Mouse (Mus musculus): ENCODE results near the gene Atxn7l3.
A peak's percentile ranks its signal among the peaks of the same experiment; 100 is the strongest.
"Not testable (repeated sequence)": the region's sequence is repeated elsewhere in the genome, so short reads cannot be mapped to it uniquely, and the experiment has no call there.

Gene Atxn7l3

DNA sequence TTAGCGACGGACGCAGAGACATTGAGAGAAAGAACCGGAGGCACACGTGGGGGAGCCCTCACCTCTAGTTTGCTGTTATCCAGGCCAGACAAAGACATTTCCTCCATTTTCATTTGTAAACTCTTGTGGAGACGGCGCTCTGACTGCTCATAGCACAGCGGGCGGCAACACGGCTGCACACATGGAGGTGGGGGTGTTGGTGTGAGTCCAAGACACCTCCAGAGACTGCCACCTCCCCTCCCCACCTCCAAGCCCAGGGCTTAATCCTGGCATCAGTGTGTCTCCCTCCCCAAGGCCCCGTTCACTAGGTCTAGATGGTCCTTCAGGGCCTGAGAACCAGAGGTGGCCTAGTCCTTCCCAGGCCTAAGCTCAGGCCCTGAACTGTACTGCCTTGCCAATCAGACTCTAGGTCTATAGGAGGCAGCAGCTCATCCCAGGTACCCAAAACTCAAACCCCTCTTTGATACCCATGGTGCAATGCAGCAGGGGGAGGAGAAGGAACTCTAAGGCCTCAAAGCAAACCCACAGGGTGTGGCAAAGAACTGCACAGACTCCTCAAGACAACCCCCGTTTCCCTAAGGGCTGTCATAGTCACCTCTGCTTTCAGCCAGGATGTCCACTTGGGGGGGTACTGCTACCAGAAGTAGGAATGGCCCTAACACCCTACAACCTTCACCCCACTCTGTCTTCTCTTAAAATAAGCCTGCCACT lies 1.4 kb downstream of the Atxn7l3 start:
- no peak for DNase-seq

GRCm38 (mm10) chr11:102294416-102294815 lies 2.0 kb downstream of the Atxn7l3 start:
- no peak for DNase-seq

GRCm38 (mm10) chr11:102293971-102294370 lies 2.5 kb downstream of the Atxn7l3 start:
- no peak for DNase-seq

DNA sequence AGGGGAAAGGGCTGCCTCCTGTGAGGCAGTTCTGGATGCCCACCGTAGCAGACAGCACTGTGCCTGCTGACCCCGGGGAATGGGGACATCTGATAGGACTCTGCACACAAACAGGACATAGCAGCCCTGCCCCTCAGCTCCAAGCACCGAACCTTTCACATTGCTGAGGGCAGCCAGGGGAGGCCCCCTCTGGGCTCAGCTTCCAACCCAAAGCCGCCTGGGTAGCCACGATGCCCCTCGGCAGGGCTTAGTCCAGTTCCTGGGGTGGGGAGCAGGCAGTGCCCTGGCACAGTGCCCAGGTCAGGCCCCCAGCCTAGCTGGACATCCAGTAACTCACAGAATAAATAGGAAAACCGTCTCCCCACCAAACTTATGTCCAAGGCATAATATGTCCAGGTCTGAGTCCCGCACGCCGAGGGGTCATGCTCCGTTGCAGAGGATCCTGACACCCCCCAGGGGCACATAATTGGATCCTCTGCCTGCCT lies 5.3 kb downstream of the Atxn7l3 start:
- no peak for DNase-seq

DNA sequence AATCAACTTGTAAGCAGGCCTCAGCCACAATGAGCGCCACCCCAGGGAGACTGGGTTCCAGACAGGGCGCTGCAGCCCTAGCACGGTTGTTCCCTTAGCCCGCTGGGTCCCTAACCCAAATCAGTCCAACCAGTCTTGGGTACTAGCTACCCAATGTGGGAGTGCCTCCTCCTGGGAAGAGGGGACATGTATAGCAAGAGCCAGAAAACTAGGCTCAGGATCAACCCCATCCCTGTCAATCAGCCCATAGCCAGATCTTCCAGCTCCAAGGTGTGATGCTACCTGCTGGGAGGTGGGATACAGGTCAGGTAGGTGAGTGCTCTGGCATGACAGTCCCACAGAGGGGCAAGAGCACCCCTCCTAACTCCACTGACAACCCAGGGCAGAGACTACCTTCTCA lies 6.3 kb downstream of the Atxn7l3 start:
- DNase-seq: peak in 1 of 2 experiments; percentile 31

- no peak for DNase-seq
Observed at GRCm38 (mm10) chr11:102289511-102290100, 6.8 kb downstream of the Atxn7l3 start.

- DNase-seq: no peak
Observed at GRCm38 (mm10) chr11:102288913-102289312, 7.5 kb downstream of the Atxn7l3 start.

GRCm38 (mm10) chr11:102288027-102288804 lies 8.2 kb downstream of the Atxn7l3 start:
- no peak for DNase-seq

DNA sequence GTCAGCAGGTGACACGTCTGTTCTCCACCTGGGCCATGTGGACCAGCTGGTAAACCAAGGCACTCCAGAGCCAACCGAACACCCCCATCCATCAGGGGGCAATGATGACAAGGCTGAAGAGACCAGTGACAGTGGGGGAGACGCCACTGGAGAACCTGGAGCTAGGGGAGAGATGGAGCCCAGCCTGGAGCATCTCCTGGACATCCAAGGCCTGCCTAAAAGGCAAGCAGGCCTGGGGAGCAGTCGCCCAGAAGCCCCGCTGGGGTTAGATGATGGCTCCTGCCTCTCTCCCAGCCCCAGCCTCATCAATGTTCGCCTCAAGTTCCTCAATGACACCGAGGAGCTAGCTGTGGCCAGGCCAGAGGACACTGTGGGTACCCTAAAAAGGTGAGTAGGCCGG lies 8.9 kb downstream of the Atxn7l3 start:
- no peak for DNase-seq

GRCm38 (mm10) chr11:102285095-102285834 lies 11.2 kb downstream of the Atxn7l3 start:
- DNase-seq: no peak

DNA sequence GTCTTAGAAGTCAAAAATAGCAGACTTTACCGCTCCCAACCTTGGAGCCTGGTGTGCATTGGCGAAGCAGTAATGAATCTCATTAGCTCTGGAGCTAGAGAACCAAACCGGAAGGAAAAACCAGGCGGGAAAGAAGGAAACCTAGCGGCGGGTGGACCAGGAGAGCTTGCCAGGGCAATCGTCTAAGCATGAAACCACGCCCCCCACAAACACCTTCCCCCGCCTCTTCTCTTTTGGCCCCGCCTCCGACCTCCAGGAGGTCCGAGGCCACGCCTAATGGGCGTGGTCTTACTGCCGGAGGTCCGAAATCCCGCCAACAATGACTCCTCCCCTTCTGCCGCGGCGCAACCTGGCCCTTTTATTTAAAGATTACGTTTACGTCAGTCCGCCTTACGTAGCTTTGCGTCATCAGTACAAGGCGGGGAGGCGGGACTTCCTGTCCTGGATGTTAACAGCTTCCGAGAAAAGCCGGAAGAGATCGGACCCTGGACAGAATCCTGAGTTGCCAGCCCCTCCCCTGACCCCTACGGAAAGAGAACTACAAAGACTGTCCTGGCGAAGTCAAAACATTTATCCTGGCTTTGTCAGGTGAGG lies 11.8 kb downstream of the Atxn7l3 start, which contains the start of gene Tmub2:
TSS of gene Tmub2 (plus strand) at position 431 of the 594 bp plus-strand sequence.
- peak; percentile 98 to 99 for DNase-seq

DNA sequence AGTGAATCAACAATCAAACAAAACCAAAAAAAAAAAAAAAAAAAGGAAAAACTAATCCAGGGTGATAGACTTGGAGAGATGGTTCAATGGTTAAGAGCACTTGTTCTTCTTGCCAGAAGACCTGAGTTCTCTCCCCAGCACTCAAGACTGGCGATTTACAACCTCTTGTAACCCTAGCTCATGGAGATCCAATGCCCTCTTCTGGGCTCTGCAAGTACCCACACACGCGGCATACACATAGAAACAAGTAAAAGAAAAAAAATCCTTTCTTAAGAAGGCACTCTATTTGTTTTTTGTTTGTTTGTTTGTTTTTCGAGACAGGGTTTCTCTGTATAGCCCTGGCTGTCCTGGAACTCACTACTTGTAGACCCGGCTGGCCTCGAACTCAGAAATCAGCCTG lies 12.5 kb downstream of the Atxn7l3 start:
- no peak for DNase-seq

DNA sequence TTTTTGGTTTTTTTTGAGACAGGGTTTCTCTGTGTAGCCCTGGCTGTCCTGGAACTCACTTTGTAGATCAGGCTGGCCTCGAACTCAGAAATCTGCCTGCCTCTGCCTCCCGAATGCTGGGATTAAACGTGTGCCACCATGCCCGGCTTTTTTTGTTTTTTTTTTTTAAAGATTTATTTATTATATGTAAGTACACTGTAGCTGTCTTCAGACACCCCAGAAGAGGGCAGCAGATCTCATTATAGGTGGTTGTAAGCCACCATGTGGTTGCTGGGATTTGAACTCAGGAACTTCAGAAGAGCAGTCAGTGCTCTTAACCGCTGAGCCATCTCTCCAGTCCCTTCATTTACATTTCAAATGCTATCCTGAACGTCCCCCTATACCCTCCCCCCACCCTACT lies 16.2 kb downstream of the Atxn7l3 start:
- not testable (repeated sequence) for DNase-seq

DNA sequence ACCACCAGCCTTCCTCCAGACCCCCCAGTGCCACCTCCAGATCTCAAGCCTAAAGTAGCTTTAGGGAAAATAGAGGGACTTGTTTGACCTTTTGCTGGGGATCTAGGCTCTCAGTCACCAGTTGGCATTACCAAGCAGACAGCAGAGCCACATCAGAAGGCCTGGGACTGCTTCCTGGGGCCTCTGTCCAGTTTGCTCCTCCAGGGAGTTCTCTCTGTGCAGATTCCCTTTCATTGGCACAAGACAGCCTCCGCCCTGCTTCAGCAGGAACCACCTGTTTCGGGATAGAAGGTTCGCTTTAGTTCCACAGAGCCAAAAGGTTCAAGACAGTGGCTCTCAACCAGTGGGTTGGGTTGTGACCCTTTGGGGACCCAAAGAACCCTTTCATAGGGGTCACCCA lies 16.8 kb downstream of the Atxn7l3 start:
- no peak for DNase-seq

- no peak for DNase-seq
Observed at GRCm38 (mm10) chr11:102277754-102278153, 18.7 kb downstream of the Atxn7l3 start.

DNA sequence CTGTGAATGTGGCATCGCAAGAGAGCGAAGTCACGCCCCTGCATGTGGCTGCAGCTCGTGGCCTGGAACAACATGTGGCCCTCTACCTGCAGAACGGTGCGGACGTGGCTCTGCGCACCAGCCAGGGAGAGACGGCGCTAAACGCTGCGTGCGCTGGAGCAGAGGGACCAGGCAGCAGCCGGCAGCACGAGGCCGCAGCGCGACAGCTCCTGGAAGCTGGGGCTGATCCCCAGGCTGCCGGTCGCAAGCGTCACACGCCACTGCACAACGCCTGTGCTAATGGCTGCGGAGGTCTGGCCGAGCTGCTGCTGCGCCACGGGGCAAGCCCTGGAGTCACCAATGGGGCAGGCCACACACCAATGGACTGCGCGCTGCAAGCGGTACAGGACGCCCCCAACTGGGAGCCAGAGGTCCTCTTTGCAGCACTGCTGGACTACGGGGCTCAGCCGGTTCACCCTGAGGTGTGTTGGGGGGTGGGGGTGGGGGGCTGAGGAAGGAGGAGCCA lies 20.0 kb downstream of the Atxn7l3 start:
- DNase-seq: peak; percentile 55 to 75

DNA sequence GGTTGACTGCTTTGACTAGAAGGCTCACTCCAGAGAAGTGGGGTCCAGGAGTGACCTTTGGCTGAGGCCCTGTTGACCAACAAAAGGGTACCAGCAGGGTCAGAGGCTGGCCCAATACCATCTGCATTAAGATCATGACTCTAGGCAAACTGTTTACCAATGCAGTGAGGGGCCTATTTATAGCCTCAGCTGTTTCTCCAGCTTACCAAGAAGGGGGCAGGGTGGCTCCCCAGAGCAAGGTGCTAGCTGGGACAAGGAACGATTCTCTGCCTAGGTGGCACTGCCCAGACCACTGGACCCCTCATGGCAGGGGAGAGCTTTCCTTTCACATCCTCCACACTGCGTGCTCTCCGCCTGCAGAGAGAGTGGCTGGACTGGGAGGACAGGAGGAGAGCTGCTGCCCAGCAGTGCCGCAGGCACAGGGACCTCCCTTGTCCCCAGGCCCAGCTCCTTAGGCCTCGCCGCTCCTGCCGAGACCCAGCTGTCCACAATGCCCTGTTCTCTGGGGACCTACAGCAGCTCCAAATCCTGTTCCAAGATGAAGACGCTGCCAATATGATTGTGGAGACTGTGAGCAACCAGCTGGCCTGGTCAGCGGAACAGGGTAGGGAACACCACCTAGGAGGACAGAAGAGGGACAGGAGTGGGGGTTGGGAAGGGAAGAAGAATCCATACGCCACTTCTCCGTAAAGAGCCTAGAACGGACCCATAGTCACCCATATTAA lies 27.7 kb downstream of the Atxn7l3 start, which contains the start of gene Asb16:
TSS of gene Asb16 (plus strand) at position 224 of the 725 bp plus-strand sequence.
- DNase-seq: no peak

DNA sequence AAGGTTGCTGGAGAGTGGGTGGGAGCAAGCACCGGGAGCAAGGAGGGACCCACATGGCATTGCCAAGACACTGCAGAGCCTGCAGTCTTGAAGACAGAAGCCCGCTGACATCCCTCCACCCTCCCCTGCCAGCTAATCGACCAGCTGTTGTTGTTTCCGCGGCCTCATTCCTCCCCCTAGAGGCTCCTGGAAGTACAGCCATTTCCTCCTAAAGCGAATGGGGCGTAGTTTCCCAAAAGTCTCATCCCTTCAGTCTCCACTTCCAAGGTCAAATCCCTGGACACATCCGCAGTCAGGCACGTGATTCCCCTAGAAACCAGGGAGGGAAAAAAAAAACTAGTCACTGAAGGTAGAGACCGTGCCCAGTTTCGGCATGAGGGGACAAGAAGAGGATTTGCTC lies 29.0 kb downstream of the Atxn7l3 start:
- DNase-seq: peak; percentile 78 to 85

- DNase-seq: no peak
Observed at GRCm38 (mm10) chr11:102266631-102267355, 29.6 kb downstream of the Atxn7l3 start.

DNA sequence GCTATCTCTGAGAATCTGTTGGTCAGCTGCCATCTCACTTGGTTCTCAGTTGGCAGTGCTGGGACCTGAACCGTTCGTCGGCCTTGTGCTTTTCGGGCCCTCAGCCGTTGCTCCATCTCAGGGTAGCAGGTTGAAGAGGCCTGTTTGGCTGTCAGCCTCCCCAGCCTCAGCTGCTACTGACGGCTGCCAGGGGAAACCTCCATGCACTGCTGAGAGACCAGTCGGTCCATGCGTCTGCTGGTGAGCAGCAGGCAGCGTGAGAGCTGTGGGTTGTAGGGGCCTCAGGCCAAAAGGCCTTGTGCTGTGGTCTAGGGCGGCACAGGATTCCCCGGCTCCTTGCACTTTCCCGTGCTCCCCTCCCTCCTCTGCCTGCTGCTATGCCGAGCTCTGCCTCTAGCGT lies 30.6 kb downstream of the Atxn7l3 start:
- DNase-seq: no peak

GRCm38 (mm10) chr11:102263211-102263610 lies 33.2 kb downstream of the Atxn7l3 start:
- DNase-seq: no peak
